Mouse (Mus musculus): ENCODE results near the gene Ifitm6. TPM values are rescaled to one million over a fixed set of nuclear protein-coding genes. Genes with fewer than 3 reads are reported as not detected.
"Not testable (repeated sequence)": the region's sequence is repeated elsewhere in the genome, so short reads cannot be mapped to it uniquely, and the experiment has no call there.

Ifitm6 gene
- total RNA-seq, 2 experiments from 2014 or later, result not detected

- intact Hi-C loops (cut with DNase I), result no loop called here
- no peak for DNase-seq
Observed at GRCm38 (mm10) chr7:140981704-140982103, 36.0 kb downstream of the Ifitm6 start.

GRCm38 (mm10) chr7:140976720-140977119 lies 41.0 kb downstream of the Ifitm6 start:
- DNase-seq; intact Hi-C loops (cut with DNase I): not testable (repeated sequence)

- no peak for DNase-seq
- intact Hi-C loops (cut with DNase I), result no loop called here
Observed at GRCm38 (mm10) chr7:140975465-140975864, 42.3 kb downstream of the Ifitm6 start.

- intact Hi-C loops (cut with DNase I), result no loop called here
- no peak for DNase-seq
Observed at GRCm38 (mm10) chr7:140974940-140975339, 42.8 kb downstream of the Ifitm6 start.

- intact Hi-C loops (cut with DNase I), result no loop called here
Observed at GRCm38 (mm10) chr7:140973396-140974165, 44.1 kb downstream of the Ifitm6 start.

GRCm38 (mm10) chr7:140971479-140972171 lies 46.1 kb downstream of the Ifitm6 start:
- intact Hi-C loops (cut with DNase I), result no loop called here
- no peak for DNase-seq

More at GRCm38 (mm10) chr7:140973396-140974165, 44.1 kb downstream of the Ifitm6 start:
- DNase-seq, result no peak

- no peak for DNase-seq
- intact Hi-C loops (cut with DNase I), result no loop called here
Observed at GRCm38 (mm10) chr7:140970931-140971330, 46.8 kb downstream of the Ifitm6 start.

GRCm38 (mm10) chr7:140968710-140969109 lies 49.0 kb downstream of the Ifitm6 start:
- intact Hi-C loops (cut with DNase I), result loop anchor here (5.0 kb wide), 1 partner anchor 74 kb away; no protein-coding TSS in a partner anchor
- DNase-seq, result not testable (repeated sequence)

GRCm38 (mm10) chr7:140967862-140968591 lies 49.7 kb downstream of the Ifitm6 start:
- DNase-seq, result no peak
- intact Hi-C loops (cut with DNase I), result loop anchor here (5.0 kb wide), 1 partner anchor 74 kb away; no protein-coding TSS in a partner anchor

GRCm38 (mm10) chr7:140966921-140967320 lies 50.8 kb downstream of the Ifitm6 start, which contains the start of gene Ifitm1:
Gene Ifitm1 (plus strand): TSS chr7:140967221.
- DNase-seq, result no peak
- intact Hi-C loops (cut with DNase I), result loop anchor here (5.0 kb wide), 1 partner anchor 75 kb away; no protein-coding TSS in a partner anchor

Other genes starting within 250 kb of the Ifitm6 start
- gene Syce1, start 230.1 kb downstream of the Ifitm6 start, total RNA-seq (2021), result under 1 TPM in 1 of 2 experiments, not detected in 1; 0.24 TPM
- gene Zfp941, start 195.7 kb downstream of the Ifitm6 start, total RNA-seq (2021), result 10 to 100 TPM; 10.9 to 15.0 TPM
- gene Urah, start 182.9 kb downstream of the Ifitm6 start, total RNA-seq (2021), result not detected
- not detected for gene Scgb1c1, start 172.4 kb downstream of the Ifitm6 start, total RNA-seq (2021)
- not detected for gene Odf3, start 170.1 kb downstream of the Ifitm6 start, total RNA-seq (2021)
- gene Gm45785, start 161.6 kb downstream of the Ifitm6 start, total RNA-seq (2021), result 1 to 10 TPM; 1.4 TPM
- 100 to 1,000 TPM in 1 of 2 experiments, 10 to 100 TPM in 1; 93.4 to 112 TPM for gene Ric8a, start 161.0 kb downstream of the Ifitm6 start, total RNA-seq (2021)
- gene Bet1l, start 160.3 kb downstream of the Ifitm6 start, total RNA-seq (2021), result 10 to 100 TPM; 23.0 to 25.2 TPM
- 100 to 1,000 TPM; 155 to 165 TPM for gene Psmd13, start 136.0 kb downstream of the Ifitm6 start, total RNA-seq (2021)
- gene Sirt3, start 135.6 kb downstream of the Ifitm6 start, total RNA-seq (2021), result 10 to 100 TPM; 26.0 to 31.3 TPM
- gene Cox8b, start 117.5 kb downstream of the Ifitm6 start, total RNA-seq (2021), result not detected
- gene Nlrp6, start 97.0 kb downstream of the Ifitm6 start, total RNA-seq (2021), result under 1 TPM; 0.54 to 0.70 TPM
- 1 to 10 TPM; 3.1 to 4.0 TPM for gene Pgghg, start 76.5 kb downstream of the Ifitm6 start, total RNA-seq (2021)
- not detected for gene Ifitm5, start 67.6 kb downstream of the Ifitm6 start, total RNA-seq (2021)
- gene Gm45717, start 62.0 kb downstream of the Ifitm6 start, total RNA-seq (2021), result not detected
- gene Ifitm2, start 61.9 kb downstream of the Ifitm6 start, total RNA-seq (2021), result 10 to 100 TPM; 36.6 to 45.9 TPM
- gene Ifitm1, start 50.7 kb downstream of the Ifitm6 start, total RNA-seq (2021), result 1 to 10 TPM; 2.8 to 5.4 TPM
- gene Ifitm3, start 7.2 kb downstream of the Ifitm6 start, total RNA-seq (2021), result 10 to 100 TPM in 1 of 2 experiments, 1 to 10 TPM in 1; 8.9 to 12.8 TPM
- not detected for gene Gm17387, start 11.2 kb upstream of the Ifitm6 start, total RNA-seq (2021)
- gene B4galnt4, start 43.2 kb upstream of the Ifitm6 start, total RNA-seq (2021), result 100 to 1,000 TPM; 132 to 150 TPM
- not detected for gene Pkp3, start 60.3 kb upstream of the Ifitm6 start, total RNA-seq (2021)
- gene Sigirr, start 82.6 kb upstream of the Ifitm6 start, total RNA-seq (2021), result 1 to 10 TPM; 2.8 to 2.9 TPM
- not detected for gene Ano9, start 99.9 kb upstream of the Ifitm6 start, total RNA-seq (2021)
- gene Ptdss2, start 104.5 kb upstream of the Ifitm6 start, total RNA-seq (2021), result 10 to 100 TPM; 50.1 to 53.9 TPM
- 10 to 100 TPM; 20.1 to 25.3 TPM for gene Rnh1, start 154.9 kb upstream of the Ifitm6 start, total RNA-seq (2021)
- gene Hras, start 176.1 kb upstream of the Ifitm6 start, total RNA-seq (2021), result 100 to 1,000 TPM; 194 to 211 TPM
- gene Lrrc56, start 176.2 kb upstream of the Ifitm6 start, total RNA-seq (2021), result 1 to 10 TPM; 6.2 to 7.4 TPM
- under 1 TPM in 1 of 2 experiments, not detected in 1; 0.18 TPM for gene Lmntd2, start 196.2 kb upstream of the Ifitm6 start, total RNA-seq (2021)
- 1 to 10 TPM; 3.8 to 4.7 TPM for gene Rassf7, start 197.9 kb upstream of the Ifitm6 start, total RNA-seq (2021)
- gene Phrf1, start 210.9 kb upstream of the Ifitm6 start, total RNA-seq (2021), result 10 to 100 TPM; 81.2 to 89.1 TPM
- 1 to 10 TPM in 1 of 2 experiments, under 1 TPM in 1; 0.28 to 1.1 TPM for gene Irf7, start 248.6 kb upstream of the Ifitm6 start, total RNA-seq (2021)